Mouse (Mus musculus): Measurements from ENCODE around the gene Fancc. TPM values are rescaled to one million over a fixed set of nuclear protein-coding genes. Genes with fewer than 3 reads are reported as not detected.
A peak's percentile ranks its signal among the peaks of the same experiment; 100 is the strongest.

The Fancc gene
- polyA plus RNA-seq, 2 experiments: 6.9 to 8.6 TPM

GRCm38 (mm10) chr13:63515542-63515941 is 18.5 kb upstream of the Fancc start:
- no peak overlapping the region for H3K27ac ChIP-seq
- no peak overlapping the region for H3K9ac ChIP-seq (replicated peaks)
- 79% methylated on average over 5 of the region's 5 CpGs for WGBS (ENCODE audit: insufficient replicate concordance)
- no peaks in the 10 kb centered on the region for H3K9me3 ChIP-seq (ENCODE audit: control insufficient read depth, low read length)
- no peak overlapping the region for H3K4me3 ChIP-seq (ENCODE audit: insufficient read depth in 1 of 2, low read depth in 2 of 2, low read length in 2 of 2)
- TF ChIP-seq EP300 (IDR thresholded peaks at IDR 0.05; ENCODE audit: low read depth): no peak
- no peaks in the 10 kb centered on the region for H3K27me3 ChIP-seq (ENCODE audit: control insufficient read depth, insufficient read depth, low read length)
- no peaks in the 10 kb centered on the region for H3K4me1 ChIP-seq (replicated peaks; ENCODE audit: control insufficient read depth in 2 of 2, insufficient read depth in 2 of 2, low read length in 1 of 2)
- DNase-seq (ENCODE audit: low read depth in 3 of 3, low spot score in 3 of 3) (no peak), ATAC-seq (ENCODE audit: insufficient read depth) (no peak)
- H3K36me3 ChIP-seq (replicated peaks; ENCODE audit: control insufficient read depth, insufficient read depth, low read depth): peaks cover 66% of the 10 kb centered on the region
- no peak overlapping the region for H3K4me2 ChIP-seq (ENCODE audit: low read depth)

- DNase-seq (ENCODE audit: low read depth in 3 of 3, low spot score in 3 of 3): no peak
- 79% methylated on average over 8 of the region's 8 CpGs for WGBS (ENCODE audit: insufficient replicate concordance)
- H3K36me3 ChIP-seq (replicated peaks; ENCODE audit: control insufficient read depth, insufficient read depth, low read depth): peaks cover 62% of the 10 kb centered on the region
- ATAC-seq (ENCODE audit: insufficient read depth): no peak
- no peak overlapping the region for H3K27ac ChIP-seq
- H3K4me2 ChIP-seq (ENCODE audit: low read depth): no peak overlapping the region
- no peak overlapping the region for H3K4me3 ChIP-seq (ENCODE audit: insufficient read depth in 1 of 2, low read depth in 2 of 2, low read length in 2 of 2)
- H3K9ac ChIP-seq (replicated peaks): no peak overlapping the region
- no peaks in the 10 kb centered on the region for H3K9me3 ChIP-seq (ENCODE audit: control insufficient read depth, low read length)
- no peaks in the 10 kb centered on the region for H3K4me1 ChIP-seq (replicated peaks; ENCODE audit: control insufficient read depth in 2 of 2, insufficient read depth in 2 of 2, low read length in 1 of 2)
- TF ChIP-seq EP300 (IDR thresholded peaks at IDR 0.05; ENCODE audit: low read depth): no peak
- no peak for TF ChIP-seq CTCF (IDR thresholded peaks at IDR 0.05; ENCODE audit: low read depth)
- H3K27me3 ChIP-seq (ENCODE audit: control insufficient read depth, insufficient read depth, low read length): no peaks in the 10 kb centered on the region
Observed at GRCm38 (mm10) chr13:63514931-63515360, 17.9 kb upstream of the Fancc start.

- no peak for TF ChIP-seq EP300 (IDR thresholded peaks at IDR 0.05; ENCODE audit: low read depth)
- no peak for TF ChIP-seq CTCF (IDR thresholded peaks at IDR 0.05; ENCODE audit: low read depth)
- Histone ChIP-seq H3K27ac (no peak overlapping the region), H3K4me2 (ENCODE audit: low read depth) (no peak overlapping the region), H3K9me3 (ENCODE audit: control insufficient read depth, low read length) (no peaks in the 10 kb centered on the region), H3K4me3 (ENCODE audit: insufficient read depth in 1 of 2, low read depth in 2 of 2, low read length in 2 of 2) (no peak overlapping the region), H3K9ac (replicated peaks) (no peak overlapping the region), H3K36me3 (replicated peaks; ENCODE audit: control insufficient read depth, insufficient read depth, low read depth) (peaks cover 52% of the 10 kb centered on the region), H3K4me1 (replicated peaks; ENCODE audit: control insufficient read depth in 2 of 2, insufficient read depth in 2 of 2, low read length in 1 of 2) (no peaks in the 10 kb centered on the region), H3K27me3 (ENCODE audit: control insufficient read depth, insufficient read depth, low read length) (no peaks in the 10 kb centered on the region)
- DNase-seq (ENCODE audit: low read depth in 3 of 3, low spot score in 3 of 3) (no peak), ATAC-seq (ENCODE audit: insufficient read depth) (no peak)
- 81% methylated on average over 26 of the region's 26 CpGs for WGBS (ENCODE audit: insufficient replicate concordance)
Observed at GRCm38 (mm10) chr13:63513374-63514098, 16.5 kb upstream of the Fancc start.

- H3K36me3 ChIP-seq (replicated peaks; ENCODE audit: control insufficient read depth, insufficient read depth, low read depth): peaks cover 46% of the 10 kb centered on the region
- WGBS (ENCODE audit: insufficient replicate concordance): 82% methylated on average over 5 of the region's 6 CpGs
- DNase-seq (ENCODE audit: low read depth in 3 of 3, low spot score in 3 of 3): no peak
- H3K27me3 ChIP-seq (ENCODE audit: control insufficient read depth, insufficient read depth, low read length): no peaks in the 10 kb centered on the region
- H3K9me3 ChIP-seq (ENCODE audit: control insufficient read depth, low read length): no peaks in the 10 kb centered on the region
- H3K4me1 ChIP-seq (replicated peaks; ENCODE audit: control insufficient read depth in 2 of 2, insufficient read depth in 2 of 2, low read length in 1 of 2): no peaks in the 10 kb centered on the region
- no peak overlapping the region for H3K4me2 ChIP-seq (ENCODE audit: low read depth)
- TF ChIP-seq CTCF (IDR thresholded peaks at IDR 0.05; ENCODE audit: low read depth): no peak
- TF ChIP-seq EP300 (IDR thresholded peaks at IDR 0.05; ENCODE audit: low read depth): no peak
- H3K4me3 ChIP-seq (ENCODE audit: insufficient read depth in 1 of 2, low read depth in 2 of 2, low read length in 2 of 2): no peak overlapping the region
- ATAC-seq (ENCODE audit: insufficient read depth): no peak
- H3K27ac ChIP-seq: no peak overlapping the region
- no peak overlapping the region for H3K9ac ChIP-seq (replicated peaks)
Observed at GRCm38 (mm10) chr13:63512411-63512810, 15.3 kb upstream of the Fancc start.

GRCm38 (mm10) chr13:63507821-63508220 is 10.7 kb upstream of the Fancc start:
- 73% methylated on average over 5 of the region's 5 CpGs for WGBS (ENCODE audit: insufficient replicate concordance)
- no peak for ATAC-seq (ENCODE audit: insufficient read depth)
- TF ChIP-seq EP300 (IDR thresholded peaks at IDR 0.05; ENCODE audit: low read depth) (no peak), CTCF (IDR thresholded peaks at IDR 0.05; ENCODE audit: low read depth) (peak; percentile 34; the same call in 1 of the 2 replicates)
- H3K4me1 ChIP-seq (replicated peaks; ENCODE audit: control insufficient read depth in 2 of 2, insufficient read depth in 2 of 2, low read length in 1 of 2): no peaks in the 10 kb centered on the region
- no peak overlapping the region for H3K9ac ChIP-seq (replicated peaks)
- no peak overlapping the region for H3K27ac ChIP-seq
- H3K4me2 ChIP-seq (ENCODE audit: low read depth): no peak overlapping the region
- no peaks in the 10 kb centered on the region for H3K9me3 ChIP-seq (ENCODE audit: control insufficient read depth, low read length)
- no peaks in the 10 kb centered on the region for H3K27me3 ChIP-seq (ENCODE audit: control insufficient read depth, insufficient read depth, low read length)
- H3K36me3 ChIP-seq (replicated peaks; ENCODE audit: control insufficient read depth, insufficient read depth, low read depth): peaks cover 20% of the 10 kb centered on the region
- H3K4me3 ChIP-seq (ENCODE audit: insufficient read depth in 1 of 2, low read depth in 2 of 2, low read length in 2 of 2): no peak overlapping the region
- DNase-seq (ENCODE audit: low read depth in 3 of 3, low spot score in 3 of 3): no peak
